Mouse (Mus musculus) G1E (cell line): ENCODE results near the gene Cntnap5c. TPM values are rescaled to one million over a fixed set of nuclear protein-coding genes. Genes with fewer than 3 reads are reported as not detected.
A peak's percentile ranks its signal among the peaks of the same experiment; 100 is the strongest.

Source experiments
- ATAC-seq: 2 replicates; pipeline ENCODE4 v1.8.0; 2016; ENCODE audit warnings: mild to moderate bottlenecking; ENCODE audit not compliant: insufficient number of reproducible peaks, poor library complexity, low FRiP score, severe bottlenecking; ENCODE audit errors: extremely low read depth
- DNase-seq: peaks from one replicate; pipeline ENCODE4 v3.0.0; 2012; ENCODE audit warnings: low spot score
- H3K27me3 ChIP-seq: 2 replicates; pipeline ENCODE4 v1.6.1; 2012; ENCODE audit warnings: mild to moderate bottlenecking, low read length, inconsistent platforms; ENCODE audit not compliant: insufficient read depth
- H3K36me3 ChIP-seq: replicated peaks from 2 replicates; pipeline ENCODE3; 2012; ENCODE audit warnings: mild to moderate bottlenecking, inconsistent platforms
- H3K4me1 ChIP-seq: 2 replicates; pipeline ENCODE4 v1.6.1; 2012; ENCODE audit warnings: low read depth, low read length, inconsistent platforms, mixed read lengths; ENCODE audit not compliant: insufficient read depth
- H3K4me3 ChIP-seq: 2 replicates; pipeline ENCODE4 v1.5.1; 2012; ENCODE audit warnings: low read depth, mild to moderate bottlenecking, inconsistent platforms, low read length, moderate library complexity, mixed read lengths
- H3K9me3 ChIP-seq: replicated peaks from 2 replicates; pipeline ENCODE4 v1.6.1; 2012; ENCODE audit warnings: inconsistent platforms
- CTCF ChIP-seq: IDR thresholded peaks from 2 replicates; pipeline ENCODE4 v1.5.1; 2012; ENCODE audit warnings: low read depth, low read length, inconsistent platforms, mixed read lengths
- GATA1 ChIP-seq: IDR thresholded peaks from 2 replicates; pipeline ENCODE4 v1.6.1; 2012; ENCODE audit warnings: borderline replicate concordance, low read length, inconsistent platforms, mixed read lengths
- GATA2 ChIP-seq: IDR thresholded peaks from 2 replicates; pipeline ENCODE4 v1.6.1; 2012; ENCODE audit warnings: low read depth, low read length, inconsistent platforms, borderline replicate concordance
- POLR2AphosphoS5 ChIP-seq: IDR thresholded peaks from 2 replicates; pipeline ENCODE4 v1.6.1; 2012; ENCODE audit warnings: low read depth, low read length, inconsistent platforms; ENCODE audit not compliant: insufficient replicate concordance
- TAL1 ChIP-seq: conservative IDR thresholded peaks from 2 replicates; pipeline ENCODE4 v1.6.1; 2012; ENCODE audit warnings: low read depth, low read length, inconsistent platforms, mixed read lengths
- polyA plus RNA-seq: library from polyadenylated mRNA; stranded (reverse); fragments of >175 nt; gene quantifications from 2 replicates; pipeline ENCODE4 v1.2.3, GENCODE M21; 2012
- total RNA-seq, 2 experiments: library from RNA; stranded (forward) in 1 of 2; stranded (reverse) in 1 of 2; fragments of 200-1000 nt in 1 of 2; fragments of >200 nt in 1 of 2; fragmentation: Nextera tagmentation in 1 of 2; gene quantifications; 2 replicates each; pipeline ENCODE4 v1.2.3; 2014 to 2017

Gene Cntnap5c
- total RNA-seq (2014; fragmentation: Nextera tagmentation): not detected in 2 replicates
- total RNA-seq (2017): not detected in 2 replicates
- not detected in 2 replicates for polyA plus RNA-seq

DNA sequence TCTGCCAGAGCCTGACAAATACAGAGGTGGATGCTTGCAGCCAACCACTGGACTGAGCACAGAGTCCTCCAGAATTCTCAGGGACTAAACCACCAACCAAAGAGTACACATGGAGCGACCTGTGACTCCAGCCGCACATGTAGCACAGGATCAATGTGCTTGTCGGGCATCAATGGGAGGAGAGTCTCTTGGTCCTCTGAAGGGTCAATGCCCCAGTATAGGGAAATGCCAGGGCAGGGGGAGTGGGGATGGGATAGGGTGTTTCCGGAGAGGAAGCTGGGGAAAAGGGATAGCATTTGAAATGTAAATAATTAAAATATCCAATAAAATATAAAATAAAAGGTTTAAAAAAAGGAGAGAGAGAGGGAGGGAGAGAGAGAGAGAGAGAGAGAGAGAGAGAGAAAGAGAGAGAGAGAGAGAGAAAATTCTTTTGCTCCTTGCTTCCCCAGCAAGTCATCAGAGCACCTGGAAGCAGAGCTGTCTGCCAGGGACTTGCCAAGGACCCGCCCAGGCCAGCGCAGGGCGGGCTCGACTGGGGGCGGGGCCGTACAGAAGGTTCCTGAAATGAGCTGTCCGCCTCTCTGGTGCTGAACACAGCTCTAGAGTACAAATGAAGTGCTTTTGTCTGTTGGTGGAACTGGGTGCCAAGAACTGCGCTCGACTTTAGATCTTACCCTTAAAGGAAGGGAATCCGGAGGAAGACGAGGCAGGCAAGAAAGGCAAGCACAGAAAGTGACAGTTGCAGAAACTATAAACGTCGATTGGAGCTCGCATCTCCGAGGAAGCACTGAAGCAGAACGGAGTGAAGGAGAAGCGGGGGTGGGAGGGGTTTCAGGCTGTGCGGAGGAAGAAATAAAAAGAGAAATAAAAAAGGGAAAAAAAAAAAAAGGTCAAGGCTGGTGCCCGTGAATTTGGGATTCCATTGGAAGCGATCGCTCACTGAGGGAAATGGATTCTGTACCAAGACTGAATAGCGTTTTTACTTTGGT, at the start of gene Cntnap5c:
Gene Cntnap5c (plus strand): TSS at position 949 of the 989 bp plus-strand sequence.
- DNase-seq (no peak), ATAC-seq (peak; percentile 28; the same call in 1 of the 2 replicates)
- H3K4me3 ChIP-seq: no peak within 1 kb of the TSS
- TF ChIP-seq TAL1 (no peak), POLR2AphosphoS5 (no peak), GATA2 (no peak), GATA1 (no peak), CTCF (no peak)
- H3K36me3 ChIP-seq: no peaks in the 10 kb centered on the region
- no peaks in the 10 kb centered on the region for H3K27me3 ChIP-seq
- no peaks in the 10 kb centered on the region for H3K4me1 ChIP-seq
- H3K9me3 ChIP-seq: peaks cover 4% of the 10 kb centered on the region; the same call in 1 of the 2 replicates

DNA sequence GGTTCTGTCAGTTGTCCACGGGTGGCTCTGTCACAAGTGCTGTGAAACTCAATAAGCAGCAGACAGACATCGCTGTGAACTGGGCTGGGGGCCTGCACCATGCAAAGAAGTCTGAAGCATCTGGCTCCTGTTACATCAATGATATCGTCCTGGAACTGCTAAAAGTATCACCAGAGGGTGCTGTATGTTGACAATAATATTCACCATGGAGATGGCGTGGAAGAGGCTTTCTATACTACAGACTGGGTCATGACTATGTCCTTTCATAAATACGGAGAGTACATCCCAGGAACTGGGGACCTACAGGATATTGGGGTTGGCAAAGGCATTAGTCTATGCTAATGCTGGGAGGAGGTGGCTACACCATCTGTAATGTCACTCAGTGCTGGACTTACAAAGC, 27.3 kb upstream of the Cntnap5c start, which contains the start of gene Gm21834:
Gene Gm21834 (minus strand): TSS at position 101 of the 400 bp plus-strand sequence.
- Histone ChIP-seq H3K36me3 (no peaks in the 10 kb centered on the region), H3K4me1 (no peaks in the 10 kb centered on the region), H3K27me3 (no peaks in the 10 kb centered on the region), H3K9me3 (0 out of 2 replicates have a peak, but pooled peaks cover 2% of the 10 kb centered on the region), H3K4me3 (no peak within 1 kb of the TSS)
- DNase-seq: no peak
- no peak for TF ChIP-seq GATA1
- no peak for TF ChIP-seq TAL1
- no peak for ATAC-seq

DNA sequence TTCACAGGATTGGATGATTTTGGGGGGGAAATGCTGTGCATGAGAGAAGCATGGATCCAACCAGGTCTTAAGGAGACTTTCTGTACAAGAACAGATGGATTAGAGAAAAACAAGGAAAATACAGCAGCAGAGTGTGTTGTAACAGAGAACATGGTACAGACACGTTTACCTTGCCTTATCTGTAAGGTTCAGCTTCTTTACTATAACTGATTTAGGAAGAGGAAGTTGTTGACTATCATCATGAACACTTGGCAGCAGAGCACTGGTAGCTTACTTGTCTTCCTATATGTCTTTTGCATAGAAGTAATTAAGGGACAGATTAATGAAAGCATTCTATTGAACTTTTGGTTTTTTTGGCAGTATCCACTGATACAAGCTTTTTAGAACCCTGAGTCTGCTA, 11.3 kb upstream of the Cntnap5c start:
- TF ChIP-seq CTCF (no peak), GATA1 (no peak), POLR2AphosphoS5 (no peak), TAL1 (no peak), GATA2 (no peak)
- DNase-seq (no peak), ATAC-seq (peak; percentile 45; the same call in 1 of the 2 replicates)
- Histone ChIP-seq H3K9me3 (no peaks in the 10 kb centered on the region), H3K27me3 (no peaks in the 10 kb centered on the region), H3K4me1 (no peaks in the 10 kb centered on the region), H3K4me3 (no peak overlapping the region), H3K36me3 (no peaks in the 10 kb centered on the region)

DNA sequence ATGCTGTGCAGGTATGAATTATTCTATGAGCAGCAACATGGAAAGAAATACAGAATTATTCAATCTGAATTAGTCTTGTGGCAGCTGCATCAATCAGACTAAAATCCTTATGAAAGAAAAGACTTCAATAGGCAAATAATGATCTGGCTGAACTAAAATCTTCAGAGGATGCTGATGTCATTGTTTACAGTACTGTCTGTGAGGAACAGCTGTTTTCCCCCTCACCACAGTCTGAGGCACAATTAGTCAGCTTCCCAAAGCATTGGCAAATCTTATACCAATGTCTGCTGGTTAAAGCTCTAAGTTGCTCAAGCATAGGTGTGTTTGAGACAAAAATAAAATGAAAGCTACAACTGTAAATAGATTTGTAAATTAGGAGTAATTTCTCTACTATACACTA, 2.1 kb upstream of the Cntnap5c start:
- Histone ChIP-seq H3K27me3 (no peaks in the 10 kb centered on the region), H3K36me3 (no peaks in the 10 kb centered on the region), H3K9me3 (peaks cover 4% of the 10 kb centered on the region; the same call in 1 of the 2 replicates), H3K4me3 (no peak overlapping the region), H3K4me1 (no peaks in the 10 kb centered on the region)
- ATAC-seq: no peak
- no peak for TF ChIP-seq GATA1
- no peak for TF ChIP-seq POLR2AphosphoS5
- no peak for TF ChIP-seq TAL1
- TF ChIP-seq CTCF: no peak
- TF ChIP-seq GATA2: no peak
- no peak for DNase-seq

DNA sequence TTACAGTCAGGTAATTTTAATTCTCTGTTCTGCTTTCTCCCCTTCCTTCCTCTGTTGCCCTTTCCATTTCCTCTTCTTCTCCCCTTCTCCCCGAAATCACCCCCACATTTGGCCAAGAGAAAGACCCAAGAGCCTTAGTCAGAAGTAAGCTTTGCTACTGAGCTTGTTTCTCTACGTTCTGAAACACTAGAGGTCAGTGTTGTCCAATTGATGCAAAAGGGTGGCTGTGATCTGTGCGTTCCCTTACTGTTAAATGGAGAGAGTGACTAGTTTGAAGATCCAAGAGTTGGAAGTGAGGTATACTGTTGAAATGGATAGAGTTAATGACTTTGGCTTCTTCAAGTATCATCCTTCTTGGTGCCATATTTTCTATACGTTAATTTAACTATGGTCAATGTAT, 1.5 kb downstream of the Cntnap5c start:
- Histone ChIP-seq H3K4me1 (no peaks in the 10 kb centered on the region), H3K9me3 (peaks cover 4% of the 10 kb centered on the region; the same call in 1 of the 2 replicates), H3K27me3 (no peaks in the 10 kb centered on the region), H3K4me3 (no peak overlapping the region), H3K36me3 (no peaks in the 10 kb centered on the region)
- ATAC-seq (no peak), DNase-seq (no peak)
- TF ChIP-seq GATA2 (no peak), CTCF (no peak), TAL1 (no peak), GATA1 (no peak), POLR2AphosphoS5 (no peak)

DNA sequence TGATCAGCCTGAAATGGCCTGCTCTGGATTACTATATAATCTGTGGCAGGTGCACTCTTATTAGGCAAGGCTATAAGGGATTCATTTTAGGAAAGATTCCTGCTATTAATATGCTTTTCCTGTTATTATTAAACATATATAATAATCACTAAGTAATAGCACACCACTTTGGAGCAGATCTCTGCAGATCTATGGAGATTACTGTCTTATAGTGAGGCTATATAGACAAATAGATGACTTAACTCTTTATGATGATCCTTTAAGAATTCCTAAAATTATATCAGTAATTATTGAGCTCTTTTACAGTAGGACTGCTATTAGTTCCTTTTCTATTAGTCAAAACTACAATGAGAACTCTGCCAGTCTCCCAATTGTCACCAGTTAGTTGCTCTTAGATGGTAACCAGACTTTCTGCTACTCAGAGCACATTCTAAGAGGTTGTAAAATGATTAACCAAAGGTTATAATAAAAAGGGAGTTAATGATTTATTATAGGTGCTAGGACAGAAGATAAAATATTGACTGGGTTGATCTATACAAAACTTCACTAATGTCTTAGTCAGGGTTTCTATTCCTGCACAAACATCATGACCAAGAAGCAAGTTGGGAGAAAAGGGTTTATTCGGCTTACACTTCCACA, 18.9 kb downstream of the Cntnap5c start:
- H3K9me3 ChIP-seq: no peaks in the 10 kb centered on the region
- no peak for DNase-seq
- no peaks in the 10 kb centered on the region for H3K36me3 ChIP-seq
- ATAC-seq: no peak
- TF ChIP-seq POLR2AphosphoS5 (no peak), GATA2 (no peak), GATA1 (no peak), CTCF (no peak), TAL1 (no peak)
- no peaks in the 10 kb centered on the region for H3K27me3 ChIP-seq
- H3K4me1 ChIP-seq: no peaks in the 10 kb centered on the region
- no peak overlapping the region for H3K4me3 ChIP-seq
